Mouse (Mus musculus) sigmoid colon, adult 10 weeks (tissue): ENCODE data around the gene Scd2. TPM values are rescaled to one million over a fixed set of nuclear protein-coding genes. Genes with fewer than 3 reads are reported as not detected.

Experiments used
- polyA plus RNA-seq: library from polyadenylated mRNA; stranded (reverse); fragments of 350-450 nt; fragmentation: Illumina TruSeq; extraction: RNeasy Lipid Tissue Mini Kit (QIAGEN cat#74804); gene quantifications from one replicate; pipeline ENCODE4 v1.2.3, GENCODE M21; 2014; ENCODE audit warnings: low read depth, low replicate concordance

Gene Scd2
- polyA plus RNA-seq: 414 TPM

GRCm38 (mm10) chr19:44292941-44293768, at the start of gene Scd2:
Gene Scd2, plus strand, starts transcription at chr19:44293674.

GRCm38 (mm10) chr19:44332833-44333623, 39.6 kb downstream of the Scd2 start, which contains the start of gene Scd4:
Gene Scd4, plus strand, starts transcription at chr19:44333092.

Other genes starting within 250 kb of the Scd2 start
- 105 TPM for gene Erlin1, start 223.9 kb upstream of the Scd2 start, polyA plus RNA-seq
- 260 TPM for gene Chuk, start 186.2 kb upstream of the Scd2 start, polyA plus RNA-seq
- 7.6 TPM for gene Cwf19l1, start 157.8 kb upstream of the Scd2 start, polyA plus RNA-seq
- 55.8 TPM for gene Bloc1s2, start 147.2 kb upstream of the Scd2 start, polyA plus RNA-seq
- not detected for gene Pkd2l1, start 101.2 kb upstream of the Scd2 start, polyA plus RNA-seq
- gene Scd3, start 90.4 kb upstream of the Scd2 start, polyA plus RNA-seq: not detected
- gene Scd4, start 39.4 kb downstream of the Scd2 start, polyA plus RNA-seq: 1.3 TPM
- 175 TPM for gene Scd1, start 114.2 kb downstream of the Scd2 start, polyA plus RNA-seq
- gene Wnt8b, start 199.8 kb downstream of the Scd2 start, polyA plus RNA-seq: 0.85 TPM